Mouse (Mus musculus) neural tube, embryonic 15.5 days (tissue): ENCODE data around the gene Gm20388. TPM values are rescaled to one million over a fixed set of nuclear protein-coding genes. Genes with fewer than 3 reads are reported as not detected.
"Not testable (repeated sequence)": the region's sequence is repeated elsewhere in the genome, so short reads cannot be mapped to it uniquely, and the experiment has no call there.

Experiments used
- ATAC-seq: fragments of 200-750 bp; cut with Nextera tagmentation; 2 replicates; pipeline ENCODE4 v1.8.0; 2017; ENCODE audit warnings: mild to moderate bottlenecking, moderate TSS enrichment, moderate library complexity; ENCODE audit not compliant: low FRiP score
- H3K27ac ChIP-seq: fragments of 300-500 bp; sonication (generic); replicated peaks from 2 replicates; pipeline ENCODE4 v1.5.1; 2015; ENCODE audit warnings: mild to moderate bottlenecking, inconsistent platforms
- H3K27me3 ChIP-seq: fragments of 300-500 bp; sonication (generic); replicated peaks from 2 replicates; pipeline ENCODE4 v1.6.1; 2015; ENCODE audit warnings: inconsistent platforms
- H3K36me3 ChIP-seq: fragments of 300-500 bp; sonication (generic); 2 replicates; pipeline ENCODE4 v1.6.1; 2015; ENCODE audit warnings: inconsistent platforms
- H3K4me1 ChIP-seq: fragments of 300-500 bp; sonication (generic); 2 replicates; pipeline ENCODE4 v1.6.1; 2015; ENCODE audit warnings: inconsistent platforms
- H3K4me2 ChIP-seq: fragments of 300-500 bp; sonication (generic); 2 replicates; pipeline ENCODE4 v1.6.1; 2015; ENCODE audit warnings: inconsistent platforms, mild to moderate bottlenecking, moderate library complexity
- H3K4me3 ChIP-seq: fragments of 300-500 bp; sonication (generic); replicated peaks from 2 replicates; pipeline ENCODE4 v1.5.1; 2015; ENCODE audit warnings: mild to moderate bottlenecking, inconsistent platforms
- H3K9ac ChIP-seq: fragments of 300-500 bp; sonication (generic); replicated peaks from 2 replicates; pipeline ENCODE4 v1.6.1; 2015; ENCODE audit warnings: mild to moderate bottlenecking, inconsistent platforms
- H3K9me3 ChIP-seq: fragments of 300-500 bp; sonication (generic); replicated peaks from 2 replicates; pipeline ENCODE4 v1.6.1; 2016; ENCODE audit warnings: inconsistent platforms
- WGBS: fragments of 180-500 bp; shearing (Covaris S2); methylation state at CpG from one replicate; pipeline ENCODE4 v1.1.7; 2015; ENCODE audit warnings: mixed read lengths; 5-methylcytosine and 5-hydroxymethylcytosine counted together
- polyA plus RNA-seq: library from polyadenylated mRNA; unstranded; fragments of >200 nt; fragmentation: Nextera tagmentation; extraction: Ambion mirVana; gene quantifications from 2 replicates; pipeline ENCODE4 v1.2.1, GENCODE M21; 2015

Gm20388 gene
- polyA plus RNA-seq, 1 experiment from 2014 or later, result not detected

DNA sequence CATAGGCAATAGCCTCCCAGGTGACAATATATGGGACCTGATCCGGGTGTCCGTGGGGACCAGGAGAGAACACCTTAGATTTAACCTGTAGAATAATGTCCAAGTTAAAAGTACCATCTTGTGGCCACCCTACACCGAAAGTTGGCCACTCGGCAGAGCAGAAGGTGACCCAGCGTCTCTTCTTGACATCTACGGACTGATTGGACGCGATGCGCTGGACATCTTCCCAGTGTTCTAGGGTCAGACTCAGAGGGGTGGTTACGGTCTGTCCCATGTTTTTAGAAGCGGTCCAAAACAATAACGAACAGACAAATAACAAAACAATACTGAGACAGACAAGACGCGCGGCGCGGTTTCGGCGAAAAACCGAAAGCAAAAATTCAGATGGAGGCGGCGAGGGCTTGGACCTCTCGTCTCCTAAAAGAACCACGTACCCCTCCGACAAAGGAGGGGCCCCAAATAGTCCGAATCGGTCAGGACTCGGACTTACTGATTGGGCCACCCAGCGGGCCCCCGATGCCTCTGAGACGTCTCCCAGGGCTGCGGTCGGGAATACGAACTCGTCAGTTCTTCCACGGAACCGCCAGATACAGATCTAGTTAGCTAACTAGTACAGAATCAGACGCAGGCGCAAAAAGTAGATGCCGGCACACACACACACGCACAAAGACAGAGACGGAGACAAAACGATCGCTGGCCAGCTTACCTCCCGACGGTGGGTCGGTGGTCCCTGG lies 3522.8 kb downstream of the Gm20388 start:
- not testable (repeated sequence) for H3K36me3 ChIP-seq, H3K4me3 ChIP-seq, H3K9ac ChIP-seq, H3K4me2 ChIP-seq, ATAC-seq, H3K27me3 ChIP-seq, H3K4me1 ChIP-seq, H3K27ac ChIP-seq
- 97% methylated on average over 43 of the region's 47 CpGs for WGBS
- peaks cover 18% of the 10 kb centered on the region for H3K9me3 ChIP-seq

DNA sequence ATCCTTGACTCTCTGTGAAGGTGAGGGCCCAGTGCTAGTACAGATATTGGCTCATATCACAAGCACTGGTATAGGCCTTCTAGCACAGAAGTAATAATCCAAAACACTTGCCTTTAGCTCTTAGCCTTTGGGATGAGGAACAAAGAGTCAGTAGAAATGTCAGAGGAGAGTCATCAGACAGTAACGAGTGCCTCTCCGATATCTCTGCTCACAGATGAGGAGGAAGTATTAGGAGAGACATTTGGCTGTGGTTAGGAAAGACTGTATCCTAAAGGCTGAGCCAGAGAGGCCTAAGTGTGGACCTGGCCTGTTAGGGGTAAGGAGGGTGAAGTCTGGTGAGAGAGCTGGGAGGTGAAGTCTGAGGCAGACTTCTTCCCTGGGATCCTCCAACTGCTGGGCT lies 3531.1 kb downstream of the Gm20388 start:
- 97% methylated on average over 2 of the region's 2 CpGs for WGBS
- Histone ChIP-seq H3K4me3 (no peak overlapping the region), H3K9ac (no peak overlapping the region), H3K9me3 (no peaks in the 10 kb centered on the region), H3K27me3 (no peaks in the 10 kb centered on the region), H3K4me1 (peaks cover 11% of the 10 kb centered on the region), H3K4me2 (no peak overlapping the region), H3K36me3 (no peaks in the 10 kb centered on the region), H3K27ac (no peak overlapping the region)
- ATAC-seq, result no peak

DNA sequence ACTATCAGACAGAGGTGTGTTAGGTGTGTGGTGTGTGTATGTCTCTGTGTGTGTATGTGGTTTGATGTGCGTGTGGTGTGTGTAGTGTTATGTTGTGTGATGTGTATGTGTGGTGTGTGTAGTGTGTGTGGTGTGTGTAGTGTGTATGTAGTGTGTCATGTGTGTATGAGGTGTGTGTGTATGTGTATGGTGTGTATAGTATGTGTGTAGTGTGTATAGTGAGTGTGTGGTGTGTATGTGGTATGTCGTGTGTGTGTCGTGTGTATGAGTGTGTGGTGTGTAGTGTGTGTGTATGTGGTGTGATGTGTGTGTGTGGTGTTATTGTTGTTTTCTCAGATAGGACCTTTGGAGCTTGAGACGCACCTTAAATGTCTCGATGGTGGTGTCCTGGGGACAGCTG lies 3531.7 kb downstream of the Gm20388 start:
- Histone ChIP-seq H3K27ac (peak overlapping the region; percentile 87; the same call in 1 of the 2 replicates), H3K9ac (no peak overlapping the region), H3K4me1 (peaks cover 11% of the 10 kb centered on the region), H3K4me2 (peak overlapping the region; percentile 68), H3K9me3 (no peaks in the 10 kb centered on the region), H3K36me3 (no peaks in the 10 kb centered on the region), H3K27me3 (no peaks in the 10 kb centered on the region), H3K4me3 (peak overlapping the region; percentile 69)
- peak; percentile 29 for ATAC-seq
- WGBS, result 84% methylated on average over 5 of the region's 5 CpGs

DNA sequence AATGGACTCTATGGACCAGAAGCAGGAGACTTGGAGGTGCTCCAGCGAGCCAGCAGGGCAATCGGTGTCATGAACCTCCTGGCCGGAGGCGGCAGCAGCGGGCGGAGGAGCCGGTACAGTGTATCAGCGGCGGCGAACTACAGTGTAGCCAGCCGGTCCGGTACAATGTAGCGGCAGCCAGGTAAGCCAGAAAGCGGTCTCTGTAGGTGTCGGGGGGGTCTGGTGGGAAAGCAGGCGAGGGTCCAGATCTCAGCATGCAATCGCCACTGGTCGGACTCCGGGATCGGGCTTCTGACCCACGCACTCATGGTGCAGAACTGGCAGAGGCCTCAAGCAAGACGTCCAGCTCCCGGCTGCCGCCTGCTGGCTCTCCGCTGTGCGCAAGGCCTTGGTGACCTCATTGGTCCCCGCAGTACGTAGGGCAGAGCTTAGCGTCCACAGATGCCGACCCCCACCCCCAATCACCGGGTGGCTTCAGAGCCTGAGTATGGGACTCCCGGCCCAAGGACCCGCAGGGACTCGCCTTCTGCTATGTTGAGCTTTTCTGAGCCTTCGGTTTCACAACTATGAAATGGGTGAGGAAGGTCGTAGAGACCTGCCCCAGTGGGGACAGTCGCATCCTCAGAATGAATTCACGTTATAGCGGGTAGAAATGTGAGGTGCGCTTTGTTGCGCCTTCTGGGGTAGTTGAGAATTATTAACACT lies 3532.4 kb downstream of the Gm20388 start:
- peak overlapping the region; percentile 81 for H3K9ac ChIP-seq
- H3K36me3 ChIP-seq, result no peaks in the 10 kb centered on the region
- H3K27me3 ChIP-seq, result no peaks in the 10 kb centered on the region
- WGBS, result 1% methylated on average over 41 of the region's 41 CpGs
- peak overlapping the region; percentile 87 for H3K27ac ChIP-seq
- peak overlapping the region; percentile 69 for H3K4me3 ChIP-seq
- H3K4me1 ChIP-seq, result peaks cover 11% of the 10 kb centered on the region
- ATAC-seq, result peak; percentile 96
- peak overlapping the region; percentile 68 for H3K4me2 ChIP-seq
- H3K9me3 ChIP-seq, result no peaks in the 10 kb centered on the region

DNA sequence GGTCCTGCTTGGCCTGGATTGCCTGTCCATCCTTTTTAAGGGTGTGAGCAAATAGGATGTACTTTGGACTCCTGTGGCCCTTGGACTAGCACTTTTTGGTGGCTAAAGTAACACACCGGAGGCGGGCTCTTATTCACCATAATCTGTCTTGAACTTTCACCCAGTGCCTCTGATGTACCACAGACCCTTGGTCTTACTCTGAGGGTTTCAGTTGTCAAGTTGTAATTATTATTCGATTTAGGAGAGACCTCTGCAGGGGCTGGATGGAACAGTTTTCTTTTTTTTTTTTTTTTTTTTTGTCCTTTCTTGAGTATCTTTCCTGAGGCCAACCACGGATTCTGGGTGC lies 3532.9 kb downstream of the Gm20388 start:
- ATAC-seq, result no peak
- WGBS, result 41% methylated on average over 4 of the region's 4 CpGs
- Histone ChIP-seq H3K36me3 (no peaks in the 10 kb centered on the region), H3K4me2 (peak overlapping the region; percentile 68), H3K27ac (peak overlapping the region; percentile 87), H3K4me3 (peak overlapping the region; percentile 69), H3K9ac (peak overlapping the region; percentile 81), H3K4me1 (peaks cover 11% of the 10 kb centered on the region), H3K27me3 (no peaks in the 10 kb centered on the region), H3K9me3 (no peaks in the 10 kb centered on the region)

DNA sequence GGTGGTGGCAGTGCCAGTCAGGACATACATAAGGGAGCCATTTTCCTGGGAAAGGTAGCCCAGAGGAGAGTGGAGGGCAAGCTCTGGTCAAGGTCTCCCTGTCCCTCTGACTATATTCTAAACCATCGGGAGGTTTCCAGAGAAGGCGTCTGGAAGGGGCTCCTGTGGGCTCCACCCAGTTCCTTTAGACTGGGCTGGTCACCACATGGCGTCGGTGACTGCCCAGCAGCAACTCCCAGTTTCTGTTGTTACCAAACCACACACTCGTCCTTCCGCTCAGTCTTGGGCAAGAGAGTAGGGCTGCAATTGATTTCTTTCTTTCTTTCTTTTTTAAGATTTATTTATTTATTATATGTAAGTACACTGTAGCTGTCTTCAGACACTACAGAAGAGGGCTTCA lies 3533.5 kb downstream of the Gm20388 start:
- Histone ChIP-seq H3K9me3 (no peaks in the 10 kb centered on the region), H3K4me1 (peaks cover 11% of the 10 kb centered on the region), H3K27me3 (no peaks in the 10 kb centered on the region), H3K27ac (no peak overlapping the region), H3K4me3 (peak overlapping the region; percentile 69; the same call in 1 of the 2 replicates), H3K4me2 (peak overlapping the region; percentile 68), H3K9ac (peak overlapping the region; percentile 81; the same call in 1 of the 2 replicates), H3K36me3 (peaks cover 2% of the 10 kb centered on the region; the same call in 1 of the 2 replicates)
- ATAC-seq, result no peak
- WGBS, result 93% methylated on average over 6 of the region's 6 CpGs

DNA sequence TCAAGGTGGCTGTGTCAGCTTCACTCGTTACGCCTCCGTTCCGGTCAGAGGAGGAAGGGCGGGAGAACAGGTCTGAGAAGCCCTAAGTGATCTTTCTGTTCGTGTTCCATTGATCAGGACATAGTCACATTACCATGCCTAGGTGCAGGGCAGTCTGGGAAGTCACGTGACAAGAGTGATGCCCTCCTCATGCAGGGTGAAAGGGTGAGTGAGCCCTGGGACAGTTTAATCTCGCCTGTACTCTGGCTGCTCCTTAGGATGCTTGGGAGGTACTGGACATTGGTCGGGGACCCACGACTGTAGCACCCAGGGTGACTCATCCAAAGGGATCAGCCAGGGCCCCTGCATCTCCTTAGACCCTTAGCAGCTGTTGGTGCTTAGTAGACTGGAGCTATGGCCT lies 3535.3 kb downstream of the Gm20388 start:
- no peak overlapping the region for H3K4me2 ChIP-seq
- peaks cover 17% of the 10 kb centered on the region for H3K36me3 ChIP-seq
- H3K9ac ChIP-seq, result no peak overlapping the region
- no peak overlapping the region for H3K27ac ChIP-seq
- H3K4me3 ChIP-seq, result no peak overlapping the region
- WGBS, result 86% methylated on average over 10 of the region's 10 CpGs
- peaks cover 11% of the 10 kb centered on the region for H3K4me1 ChIP-seq
- ATAC-seq, result no peak
- H3K27me3 ChIP-seq, result no peaks in the 10 kb centered on the region
- no peaks in the 10 kb centered on the region for H3K9me3 ChIP-seq

DNA sequence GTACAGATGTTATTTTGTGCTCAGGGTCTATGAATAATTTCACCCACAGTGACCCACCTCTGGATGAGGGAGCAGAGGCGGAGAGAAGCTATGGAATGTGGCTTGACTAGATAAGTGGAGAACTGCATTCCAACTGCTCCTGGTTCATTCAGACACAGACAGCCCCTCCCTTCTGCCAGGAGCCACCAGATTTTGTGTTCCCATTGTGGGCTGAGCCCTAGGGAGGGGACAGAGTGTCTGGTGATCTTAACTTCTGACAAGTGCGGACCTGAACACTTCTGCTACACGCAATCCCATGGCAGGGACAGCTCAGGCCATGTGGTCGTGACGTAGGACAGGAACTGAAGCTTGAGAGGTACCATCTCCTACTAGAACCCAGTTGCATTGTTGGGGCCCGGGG lies 3536.2 kb downstream of the Gm20388 start:
- 93% methylated on average over 6 of the region's 6 CpGs for WGBS
- no peak overlapping the region for H3K4me3 ChIP-seq

DNA sequence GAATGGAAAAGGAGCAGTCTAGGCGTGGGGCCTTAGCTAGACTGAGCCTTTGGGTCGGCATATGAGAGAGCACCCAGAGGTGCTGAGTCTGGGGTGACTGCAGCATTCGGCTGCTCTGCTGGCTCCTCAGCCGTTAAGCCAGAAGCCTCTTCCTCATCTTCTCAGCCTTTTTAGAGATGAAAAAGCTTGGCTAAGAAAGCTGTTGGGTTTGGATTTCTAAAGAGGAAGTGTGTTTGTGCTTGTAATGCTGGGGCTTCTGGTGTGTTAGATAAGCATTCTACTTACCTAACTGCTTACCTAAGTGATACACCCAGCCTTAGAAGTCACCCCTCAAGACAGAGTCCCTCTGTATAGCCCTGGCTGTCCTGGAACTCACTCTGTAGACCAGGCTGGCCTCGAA lies 3540.1 kb downstream of the Gm20388 start:
- Histone ChIP-seq H3K9me3 (no peaks in the 10 kb centered on the region), H3K9ac (no peak overlapping the region), H3K4me3 (no peak overlapping the region), H3K4me1 (no peaks in the 10 kb centered on the region), H3K27ac (no peak overlapping the region), H3K27me3 (no peaks in the 10 kb centered on the region), H3K36me3 (peaks cover 58% of the 10 kb centered on the region), H3K4me2 (no peak overlapping the region)
- WGBS, result 91% methylated on average over 5 of the region's 5 CpGs
- no peak for ATAC-seq

More for the DNA sequence above, 3536.2 kb downstream of the Gm20388 start:
- Histone ChIP-seq H3K27me3 (no peaks in the 10 kb centered on the region), H3K36me3 (peaks cover 23% of the 10 kb centered on the region), H3K4me1 (peaks cover 11% of the 10 kb centered on the region), H3K27ac (no peak overlapping the region), H3K9ac (no peak overlapping the region), H3K9me3 (no peaks in the 10 kb centered on the region), H3K4me2 (no peak overlapping the region)
- ATAC-seq, result no peak

DNA sequence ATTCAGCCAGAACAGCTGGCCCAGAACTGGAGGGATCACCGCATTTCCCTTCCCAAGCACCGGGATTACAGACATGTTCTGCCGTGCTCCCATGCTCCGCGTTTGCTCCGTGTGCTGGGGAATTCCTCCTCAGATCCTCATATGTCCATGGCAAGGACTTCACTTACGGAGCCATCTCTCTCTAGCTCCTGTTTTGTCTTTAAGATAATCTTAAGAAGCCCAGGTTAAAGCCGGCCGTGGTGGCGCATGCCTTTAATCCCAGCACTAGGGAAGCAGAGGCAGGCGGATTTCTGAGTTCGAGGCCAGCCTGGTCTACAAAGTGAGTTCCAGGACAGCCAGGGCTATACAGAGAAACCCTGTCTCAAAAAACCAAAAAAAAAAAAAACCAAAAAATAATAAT lies 3541.1 kb downstream of the Gm20388 start:
- H3K4me1 ChIP-seq, H3K4me3 ChIP-seq, H3K4me2 ChIP-seq, H3K27ac ChIP-seq, ATAC-seq, H3K27me3 ChIP-seq, H3K9me3 ChIP-seq, H3K9ac ChIP-seq: not testable (repeated sequence)
- 95% methylated on average over 12 of the region's 12 CpGs for WGBS
- peaks cover 66% of the 10 kb centered on the region for H3K36me3 ChIP-seq

DNA sequence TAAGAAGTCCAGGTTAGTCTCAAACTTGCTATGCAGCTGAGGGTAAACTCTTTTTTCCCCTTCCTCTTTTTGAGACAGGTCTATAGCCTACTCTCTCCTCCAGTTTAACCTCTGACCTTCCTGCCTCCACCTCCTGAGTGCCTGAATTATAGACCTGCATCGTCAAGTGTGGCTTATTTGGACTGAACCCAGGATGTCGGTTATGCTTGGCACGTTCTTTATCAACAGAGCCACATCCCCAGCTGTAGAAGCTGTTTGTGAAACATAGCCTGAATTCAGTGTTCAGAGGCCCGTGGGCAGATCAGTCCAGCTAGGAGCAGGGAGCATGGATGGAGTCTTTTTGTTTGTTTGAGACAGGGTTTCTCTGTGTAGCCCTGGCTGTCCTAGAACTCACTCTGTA lies 3541.5 kb downstream of the Gm20388 start:
- H3K36me3 ChIP-seq, result peaks cover 70% of the 10 kb centered on the region
- 92% methylated on average over 4 of the region's 4 CpGs for WGBS
- no peak for ATAC-seq

DNA sequence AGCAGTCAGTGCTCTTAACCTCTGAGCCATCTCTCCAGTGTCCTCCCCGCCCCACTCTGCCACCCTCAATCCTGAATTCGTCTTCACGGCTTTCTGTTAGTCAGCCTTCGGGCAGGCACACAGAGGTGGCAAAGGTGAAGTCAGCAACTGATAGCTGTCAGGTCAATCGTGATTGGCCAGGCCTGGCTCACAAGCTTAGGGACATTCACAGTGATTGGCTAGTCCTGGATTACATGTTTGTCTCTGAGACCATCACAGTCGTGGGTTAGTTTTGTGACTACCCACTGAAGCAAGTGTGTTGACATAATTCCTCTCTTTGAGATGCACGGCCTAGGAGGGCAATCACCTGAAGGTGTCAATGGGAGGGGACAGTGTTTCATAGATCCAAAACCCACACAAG lies 3542.7 kb downstream of the Gm20388 start:
- H3K27ac ChIP-seq, result no peak overlapping the region
- WGBS, result 85% methylated on average over 7 of the region's 7 CpGs
- H3K36me3 ChIP-seq, result peaks cover 81% of the 10 kb centered on the region
- H3K27me3 ChIP-seq, result no peaks in the 10 kb centered on the region
- no peaks in the 10 kb centered on the region for H3K9me3 ChIP-seq
- ATAC-seq, result no peak
- H3K4me2 ChIP-seq, result no peak overlapping the region
- H3K4me1 ChIP-seq, result no peaks in the 10 kb centered on the region
- H3K9ac ChIP-seq, result no peak overlapping the region
- H3K4me3 ChIP-seq, result no peak overlapping the region

More for the DNA sequence above, 3541.5 kb downstream of the Gm20388 start:
- H3K4me3 ChIP-seq, result no peak overlapping the region
- H3K9ac ChIP-seq, result no peak overlapping the region
- H3K27me3 ChIP-seq, result no peaks in the 10 kb centered on the region
- no peak overlapping the region for H3K4me2 ChIP-seq
- no peaks in the 10 kb centered on the region for H3K4me1 ChIP-seq
- no peaks in the 10 kb centered on the region for H3K9me3 ChIP-seq
- H3K27ac ChIP-seq, result no peak overlapping the region
